Mouse (Mus musculus) ES-Bruce4 (cell line): ENCODE data around the gene Pard3. TPM values are rescaled to one million over a fixed set of nuclear protein-coding genes. Genes with fewer than 3 reads are reported as not detected.

Experiments
- H3K27ac ChIP-seq: 2 replicates; pipeline ENCODE4 v1.5.1; 2012; ENCODE audit warnings: low read length, inconsistent platforms; ENCODE audit not compliant: insufficient read depth
- H3K27me3 ChIP-seq: 2 replicates; pipeline ENCODE4 v1.6.1; 2012; ENCODE audit warnings: mild to moderate bottlenecking, low read length, inconsistent platforms; ENCODE audit not compliant: control insufficient read depth, poor library complexity, insufficient read depth, severe bottlenecking
- H3K36me3 ChIP-seq: 2 replicates; pipeline ENCODE4 v1.6.1; 2012; ENCODE audit warnings: inconsistent platforms, mild to moderate bottlenecking, low read length, moderate library complexity; ENCODE audit not compliant: control insufficient read depth, poor library complexity, insufficient read depth, severe bottlenecking
- H3K4me1 ChIP-seq: one replicate; pipeline ENCODE4 v1.8.1; 2011; ENCODE audit warnings: low read length; ENCODE audit not compliant: control insufficient read depth, insufficient read depth
- H3K4me3 ChIP-seq: 2 replicates; pipeline ENCODE4 v1.5.1; 2011; ENCODE audit warnings: low read depth, mild to moderate bottlenecking, low read length
- H3K9ac ChIP-seq: 2 replicates; pipeline ENCODE4 v1.6.1; 2012; ENCODE audit warnings: low read depth, mild to moderate bottlenecking, inconsistent platforms; ENCODE audit not compliant: poor library complexity, severe bottlenecking
- H3K9me3 ChIP-seq: replicated peaks from 2 replicates; pipeline ENCODE4 v1.6.1; 2012; ENCODE audit warnings: mild to moderate bottlenecking, low read length, inconsistent platforms; ENCODE audit not compliant: control insufficient read depth, poor library complexity, insufficient read depth, severe bottlenecking
- CTCF ChIP-seq: IDR thresholded peaks from one replicate; pipeline ENCODE4 v1.8.1; 2011; ENCODE audit warnings: low read depth, low read length
- EP300 ChIP-seq: IDR thresholded peaks from 2 replicates; pipeline ENCODE4 v1.6.1; 2011; ENCODE audit warnings: low read depth, low read length; ENCODE audit not compliant: insufficient read depth
- POLR2A ChIP-seq: IDR thresholded peaks from one replicate; pipeline ENCODE4 v1.8.1; 2011; ENCODE audit warnings: low read length; ENCODE audit not compliant: insufficient read depth
- polyA plus RNA-seq: library from polyadenylated mRNA; stranded (reverse); fragments of >200 nt; gene quantifications from 2 replicates; pipeline ENCODE4 v1.2.4, GENCODE M21; 2011; ENCODE audit warnings: low read depth; ENCODE audit not compliant: missing spikeins, insufficient read depth, insufficient read length

The Pard3 gene
- polyA plus RNA-seq, 1 experiment = 38.0 TPM

GRCm38 (mm10) chr8:127266777-127267176 is 203.1 kb downstream of the Pard3 start:
- Histone ChIP-seq H3K4me1 (no peaks in the 10 kb centered on the region), H3K9ac (no peak overlapping the region), H3K4me3 (no peak overlapping the region), H3K27me3 (no peaks in the 10 kb centered on the region), H3K36me3 (no peaks in the 10 kb centered on the region), H3K27ac (no peak overlapping the region), H3K9me3 (no peaks in the 10 kb centered on the region)
- no peak for TF ChIP-seq CTCF
- TF ChIP-seq EP300 = no peak
- no peak for TF ChIP-seq POLR2A

GRCm38 (mm10) chr8:127268239-127269024 is 204.7 kb downstream of the Pard3 start:
- no peak for TF ChIP-seq POLR2A
- no peak for TF ChIP-seq CTCF
- TF ChIP-seq EP300 = no peak

GRCm38 (mm10) chr8:127269082-127269747 is 205.5 kb downstream of the Pard3 start:
- no peaks in the 10 kb centered on the region for H3K9me3 ChIP-seq
- H3K27me3 ChIP-seq = no peaks in the 10 kb centered on the region
- no peak overlapping the region for H3K9ac ChIP-seq
- H3K27ac ChIP-seq = no peak overlapping the region
- H3K4me3 ChIP-seq = no peak overlapping the region
- no peak for TF ChIP-seq POLR2A
- TF ChIP-seq CTCF = no peak
- TF ChIP-seq EP300 = no peak
- H3K36me3 ChIP-seq = no peaks in the 10 kb centered on the region
- no peaks in the 10 kb centered on the region for H3K4me1 ChIP-seq

More at GRCm38 (mm10) chr8:127268239-127269024, 204.7 kb downstream of the Pard3 start:
- no peak overlapping the region for H3K9ac ChIP-seq
- no peaks in the 10 kb centered on the region for H3K36me3 ChIP-seq
- no peaks in the 10 kb centered on the region for H3K4me1 ChIP-seq
- H3K4me3 ChIP-seq = no peak overlapping the region
- no peaks in the 10 kb centered on the region for H3K9me3 ChIP-seq
- no peak overlapping the region for H3K27ac ChIP-seq
- H3K27me3 ChIP-seq = no peaks in the 10 kb centered on the region

GRCm38 (mm10) chr8:127271186-127271585 is 207.5 kb downstream of the Pard3 start:
- Histone ChIP-seq H3K9me3 (no peaks in the 10 kb centered on the region), H3K4me1 (no peaks in the 10 kb centered on the region), H3K27ac (no peak overlapping the region), H3K36me3 (no peaks in the 10 kb centered on the region), H3K27me3 (no peaks in the 10 kb centered on the region), H3K4me3 (no peak overlapping the region), H3K9ac (no peak overlapping the region)
- no peak for TF ChIP-seq POLR2A
- TF ChIP-seq EP300 = no peak
- TF ChIP-seq CTCF = no peak

- no peaks in the 10 kb centered on the region; the same call in 1 of the 2 replicates for H3K9me3 ChIP-seq
- H3K4me1 ChIP-seq = no peaks in the 10 kb centered on the region
- H3K36me3 ChIP-seq = no peaks in the 10 kb centered on the region
- H3K4me3 ChIP-seq = no peak overlapping the region
- H3K27me3 ChIP-seq = no peaks in the 10 kb centered on the region
- no peak overlapping the region for H3K9ac ChIP-seq
- H3K27ac ChIP-seq = no peak overlapping the region
- no peak for TF ChIP-seq POLR2A
- TF ChIP-seq EP300 = no peak
- no peak for TF ChIP-seq CTCF
Observed at GRCm38 (mm10) chr8:127280299-127280974, 216.7 kb downstream of the Pard3 start.
